Mouse (Mus musculus) liver, postnatal 0 days (tissue): Measurements from ENCODE around the gene B3galt6.

ENCODE experiments used
- CTCF ChIP-seq: sonication (generic); IDR thresholded peaks from 2 replicates; pipeline ENCODE4 v1.5.1; 2016; ENCODE audit warnings: antibody characterized with exemption, low read depth
- EP300 ChIP-seq: IDR thresholded peaks from 2 replicates; pipeline ENCODE4 v1.6.1; 2016; ENCODE audit warnings: antibody characterized with exemption, low read depth, mild to moderate bottlenecking

DNA sequence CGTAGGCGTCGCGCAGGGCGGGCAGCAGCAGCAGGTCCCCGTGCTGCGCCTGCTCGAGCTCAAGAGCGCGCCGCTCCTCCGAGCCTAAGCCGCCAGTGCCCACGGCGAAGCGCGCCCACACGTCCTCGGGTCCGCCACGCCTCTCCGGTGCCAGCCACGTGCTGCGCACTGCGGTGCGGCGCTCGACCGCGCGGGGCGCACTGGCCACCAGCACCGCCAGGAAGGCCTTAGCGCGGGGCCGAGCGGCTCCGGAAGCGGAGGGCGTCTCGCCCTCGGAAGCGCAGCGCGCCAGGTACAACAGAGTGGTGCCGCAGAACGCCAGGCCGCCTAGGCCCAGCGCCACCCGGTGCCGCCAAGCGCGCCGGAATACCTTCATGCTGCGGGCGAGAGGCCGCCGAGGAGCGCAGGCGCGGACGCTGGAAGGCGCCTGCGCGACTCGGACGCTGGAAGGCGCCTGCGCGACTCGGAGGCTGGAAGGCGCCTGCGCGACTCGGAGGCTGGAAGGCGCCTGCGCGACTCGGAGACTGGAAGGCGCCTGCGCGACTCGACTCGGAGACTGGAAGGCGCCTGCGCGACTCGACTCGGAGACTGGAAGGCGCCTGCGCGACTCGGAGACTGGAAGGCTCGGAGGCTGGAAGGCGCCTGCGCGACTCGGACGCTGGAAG, at the start of gene B3galt6, which contains the start of gene Sdf4:
- TF ChIP-seq CTCF (peak; percentile 81), EP300 (no peak)
